Mouse (Mus musculus) stomach, adult 2 months (tissue): ENCODE results near the gene Ncapd3. TPM values are rescaled to one million over a fixed set of nuclear protein-coding genes. Genes with fewer than 3 reads are reported as not detected.

Experiments
- polyA plus RNA-seq: library from polyadenylated mRNA; depleted of rRNA; stranded (reverse); fragments of >200 nt; gene quantifications from 2 replicates; pipeline ENCODE4 v1.2.3, GENCODE M21; 2012; rRNA removed

The Ncapd3 gene
- 4.7 and 5.4 TPM in 2 replicates for polyA plus RNA-seq

DNA sequence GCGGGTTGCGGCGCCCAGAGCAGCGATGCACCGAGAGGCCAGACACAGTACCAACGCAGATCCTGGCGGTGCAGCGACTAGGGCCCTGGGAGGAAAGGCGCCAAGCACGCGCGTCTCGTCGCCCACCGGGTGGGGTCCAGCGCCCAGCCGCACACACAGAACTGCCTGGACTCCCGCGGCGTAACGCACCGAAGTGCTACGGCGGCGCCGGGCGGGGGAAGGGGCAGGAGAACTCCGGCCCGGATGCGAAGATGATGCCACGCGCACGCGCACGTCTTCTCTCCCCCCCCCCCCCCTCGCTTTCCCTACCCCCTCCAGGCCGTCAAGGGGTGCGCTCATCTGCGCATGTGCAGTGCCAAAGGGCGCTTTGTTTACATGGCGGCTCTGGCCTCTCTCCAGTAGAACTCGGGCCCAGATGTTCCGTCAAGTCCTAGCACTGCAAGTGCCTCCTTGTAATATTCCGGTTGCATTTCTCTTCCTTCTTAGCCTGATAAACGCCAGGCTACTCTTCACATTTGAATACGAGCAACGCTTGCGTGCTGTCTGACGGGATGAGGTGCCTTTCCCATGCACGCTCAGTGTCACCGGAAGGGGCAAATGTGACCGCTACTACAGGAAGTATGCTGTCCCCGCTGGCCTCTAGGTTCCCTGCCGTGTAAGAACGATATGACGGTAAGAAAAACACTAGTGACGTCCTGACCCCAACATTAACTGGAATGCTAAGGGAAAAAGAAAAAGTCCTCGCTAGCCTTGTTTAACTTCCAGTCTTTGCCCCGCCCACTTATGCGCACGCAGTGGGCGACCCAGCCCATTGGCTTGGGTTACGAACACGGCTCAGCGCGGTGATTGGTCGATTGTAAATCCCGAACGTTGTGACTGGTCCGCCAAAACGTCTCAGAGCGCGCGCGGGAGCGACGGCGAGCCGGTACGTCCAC lies at the start of gene Ncapd3, which contains the start of gene Vps26b:
TSS of gene Ncapd3 (plus strand) at position 348 of the 935 bp plus-strand sequence.
TSS of gene Vps26b (minus strand) at position 238 of the 935 bp plus-strand sequence.

DNA sequence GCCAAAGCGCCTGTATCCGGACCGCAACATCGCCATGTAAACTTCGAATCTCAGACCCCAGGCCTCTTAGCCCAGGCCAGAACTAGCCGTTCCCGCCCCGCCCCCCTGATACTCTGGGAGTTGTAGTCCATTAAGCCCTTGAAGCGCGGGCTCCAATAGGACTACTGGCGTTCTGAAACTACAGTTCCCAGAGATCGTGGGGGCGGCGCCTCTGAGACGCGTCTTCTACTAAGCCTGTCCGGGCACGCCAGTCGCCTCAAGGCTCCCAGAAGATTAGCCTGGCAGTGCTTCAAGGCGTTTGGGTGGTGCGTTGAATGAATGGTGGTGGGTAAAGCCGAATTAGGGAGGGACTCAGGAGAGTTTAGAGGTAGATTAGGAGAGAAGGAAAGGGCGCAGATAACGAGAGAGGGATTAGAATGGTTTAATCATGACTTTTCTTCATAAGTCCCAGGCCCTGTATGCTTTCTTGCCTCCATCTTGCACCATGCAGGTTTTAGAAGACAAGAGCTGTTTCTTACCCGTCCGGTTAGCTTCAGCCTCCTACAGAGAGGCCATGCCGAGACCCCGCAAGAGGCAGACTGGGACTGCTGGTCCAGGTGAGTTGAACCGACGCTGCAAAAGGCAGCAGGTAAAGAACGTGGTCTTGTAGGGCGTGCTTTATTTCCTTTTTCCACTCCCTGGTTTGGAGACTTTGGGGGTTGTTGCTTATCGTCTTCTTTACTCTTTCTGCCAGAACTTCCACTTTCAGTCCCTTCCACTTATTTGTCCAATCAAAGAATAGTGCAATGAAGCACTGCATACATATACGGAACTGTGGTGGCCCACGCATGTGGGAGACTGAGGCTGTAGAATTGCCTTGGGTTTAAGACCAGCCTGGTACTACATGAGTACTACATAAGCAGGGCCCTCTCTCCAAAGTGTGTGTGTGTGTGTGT lies 30.2 kb upstream of the Ncapd3 start, which contains the start of the genes Acad8 and Thyn1:
TSS of gene Acad8 (minus strand) at position 106 of the 935 bp plus-strand sequence.
TSS of gene Thyn1 (plus strand) at position 250 of the 935 bp plus-strand sequence.

Other genes starting within 250 kb of the Ncapd3 start
- gene Glb1l2, start 223.7 kb upstream of the Ncapd3 start, polyA plus RNA-seq = 2.2 and 2.3 TPM in 2 replicates
- 0.10 TPM in 1 of 2 replicates, not detected in the other for gene Glb1l3, start 169.3 kb upstream of the Ncapd3 start, polyA plus RNA-seq
- gene Gm1110, start 107.1 kb upstream of the Ncapd3 start, polyA plus RNA-seq = 0.23 and 0.28 TPM in 2 replicates
- 5.6 and 6.6 TPM in 2 replicates for gene Acad8, start 30.6 kb upstream of the Ncapd3 start, polyA plus RNA-seq
- 0.85 and 2.2 TPM in 2 replicates for gene Thyn1, start 30.5 kb upstream of the Ncapd3 start, polyA plus RNA-seq
- 12.6 and 20.3 TPM in 2 replicates for gene Vps26b, start 110 bp upstream of the Ncapd3 start, polyA plus RNA-seq
- 6.0 and 7.4 TPM in 2 replicates for gene Jam3, start 125.2 kb downstream of the Ncapd3 start, polyA plus RNA-seq